Mouse (Mus musculus) cerebellum, postnatal 14 days (tissue): ENCODE measurements at regions not wholly inside any gene's neighbourhood (a gene's known extent, or its start where the extent isn't known, plus 50 kb on each side); places are given as distances from the start of the nearest gene placed in this dataset.

ENCODE experiments used
- DNase-seq, 2 experiments: peaks; one replicate each; pipeline ENCODE4 v3.0.0; 2021; ENCODE audit warnings: mixed read lengths in 2 of 2

GRCm38 (mm10) chr12:16185431-16185923 lies 368.8 kb upstream of the Trib2 start:
- DNase-seq: no peak

- DNase-seq: no peak
These were observed 366.3 kb upstream of the Trib2 start for GRCm38 (mm10) chr12:16183055-16183454.

- no peak for DNase-seq
These were observed 364.9 kb upstream of the Trib2 start for GRCm38 (mm10) chr12:16181599-16181998.

GRCm38 (mm10) chr12:16179897-16180296 lies 363.2 kb upstream of the Trib2 start:
- DNase-seq: no peak

GRCm38 (mm10) chr12:16176326-16176725 lies 359.6 kb upstream of the Trib2 start:
- DNase-seq: peak; percentile 32 to 42

GRCm38 (mm10) chr12:16172176-16172575 lies 355.5 kb upstream of the Trib2 start:
- DNase-seq: no peak

GRCm38 (mm10) chr12:16171636-16172035 lies 354.9 kb upstream of the Trib2 start:
- no peak for DNase-seq

- no peak for DNase-seq
These were observed 353.2 kb upstream of the Trib2 start for GRCm38 (mm10) chr12:16169781-16170535.

- DNase-seq: no peak
These were observed 351.1 kb upstream of the Trib2 start for GRCm38 (mm10) chr12:16167793-16168343.

- DNase-seq: no peak
These were observed 348.4 kb upstream of the Trib2 start for GRCm38 (mm10) chr12:16165126-16165525.

- DNase-seq: no peak
These were observed 345.2 kb upstream of the Trib2 start for GRCm38 (mm10) chr12:16161947-16162346.

- peak; percentile 84 to 86 for DNase-seq
These were observed 341.2 kb upstream of the Trib2 start for GRCm38 (mm10) chr12:16157896-16158295.

GRCm38 (mm10) chr12:16155791-16156558 lies 339.3 kb upstream of the Trib2 start:
- DNase-seq: peak; percentile 33 to 39

GRCm38 (mm10) chr12:16154256-16154655 lies 337.5 kb upstream of the Trib2 start:
- no peak for DNase-seq

- no peak for DNase-seq
These were observed 335.4 kb upstream of the Trib2 start for GRCm38 (mm10) chr12:16152108-16152507.

GRCm38 (mm10) chr12:16151170-16151702 lies 334.5 kb upstream of the Trib2 start:
- DNase-seq: no peak

- DNase-seq: no peak
These were observed 330.2 kb upstream of the Trib2 start for GRCm38 (mm10) chr12:16146919-16147318.

- peak; percentile 23 to 24 for DNase-seq
These were observed 328.9 kb upstream of the Trib2 start for GRCm38 (mm10) chr12:16145621-16146020.

- DNase-seq: no peak
These were observed 324.5 kb upstream of the Trib2 start for GRCm38 (mm10) chr12:16141193-16141592.

- no peak for DNase-seq
These were observed 323.9 kb upstream of the Trib2 start for GRCm38 (mm10) chr12:16140511-16141110.

- DNase-seq: no peak
These were observed 322.4 kb upstream of the Trib2 start for GRCm38 (mm10) chr12:16139152-16139551.

GRCm38 (mm10) chr12:16137801-16138200 lies 321.1 kb upstream of the Trib2 start:
- no peak for DNase-seq

- no peak for DNase-seq
These were observed 319.5 kb upstream of the Trib2 start for GRCm38 (mm10) chr12:16136214-16136671.
